Mouse (Mus musculus) embryonic fibroblast, embryonic 13.5 days (primary cell): ENCODE measurements at regions not wholly inside any gene's neighbourhood (a gene's known extent, or its start where the extent isn't known, plus 50 kb on each side); places are given as distances from the start of the nearest gene placed in this dataset.

Experiments used
- CTCF ChIP-seq: IDR thresholded peaks from 2 replicates; pipeline ENCODE4 v1.5.1; 2011; ENCODE audit warnings: mild to moderate bottlenecking, control low read depth, low read length, moderate library complexity, borderline replicate concordance; ENCODE audit not compliant: insufficient read depth
- POLR2A ChIP-seq: IDR thresholded peaks from 2 replicates; pipeline ENCODE4 v1.6.1; 2011; ENCODE audit warnings: low read depth, mild to moderate bottlenecking, control low read depth, low read length, moderate library complexity

GRCm38 (mm10) chr3:70171667-70172066 is 164.3 kb downstream of the Otol1 start:
- TF ChIP-seq POLR2A (no peak), CTCF (no peak)
